Mouse (Mus musculus) lung, postnatal 25 days (tissue): ENCODE results near the gene Vwa3b.

Experiments
- DNase-seq: peaks from one replicate; pipeline ENCODE4 v3.0.0; 2022; ENCODE audit warnings: low spot score

Gene Vwa3b

DNA sequence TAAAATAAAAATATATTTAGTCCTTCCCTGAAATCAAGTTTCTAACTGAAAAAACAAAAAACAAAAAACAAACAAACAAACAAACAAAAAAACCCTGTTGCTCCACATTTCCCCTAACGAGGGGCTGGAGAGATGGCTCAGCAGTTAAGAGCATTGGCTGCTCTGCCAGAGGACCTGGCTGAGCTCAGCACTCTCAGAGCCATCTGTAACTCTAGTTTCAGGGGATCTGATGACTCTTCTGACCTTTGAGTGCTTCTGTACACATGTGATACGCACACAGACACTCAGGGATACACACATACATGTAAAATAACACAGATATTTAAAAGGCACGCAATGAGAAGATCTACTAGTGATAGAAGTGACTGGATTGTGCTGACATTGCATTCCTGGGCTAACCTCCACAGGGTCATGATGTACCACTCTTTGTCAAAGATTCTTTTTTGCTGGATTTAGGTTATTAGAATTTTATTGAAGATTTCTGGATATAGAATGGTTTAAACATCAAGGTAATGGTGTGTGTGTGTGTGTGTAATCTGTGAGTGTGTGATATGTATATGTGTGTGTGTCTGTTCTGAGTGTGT lies 14.7 kb upstream of the Vwa3b start:
- DNase-seq = no peak

- DNase-seq = no peak
These were observed 13.4 kb upstream of the Vwa3b start for GRCm38 (mm10) chr1:37013006-37013405.

- peak; percentile 14 for DNase-seq
These were observed 12.7 kb upstream of the Vwa3b start for GRCm38 (mm10) chr1:37013687-37014086.

- no peak for DNase-seq
These were observed 7.4 kb upstream of the Vwa3b start for GRCm38 (mm10) chr1:37019017-37019416.

- no peak for DNase-seq
These were observed 3.7 kb upstream of the Vwa3b start for GRCm38 (mm10) chr1:37022704-37023103.

- DNase-seq = no peak
These were observed 1.7 kb upstream of the Vwa3b start for GRCm38 (mm10) chr1:37024736-37025135.

DNA sequence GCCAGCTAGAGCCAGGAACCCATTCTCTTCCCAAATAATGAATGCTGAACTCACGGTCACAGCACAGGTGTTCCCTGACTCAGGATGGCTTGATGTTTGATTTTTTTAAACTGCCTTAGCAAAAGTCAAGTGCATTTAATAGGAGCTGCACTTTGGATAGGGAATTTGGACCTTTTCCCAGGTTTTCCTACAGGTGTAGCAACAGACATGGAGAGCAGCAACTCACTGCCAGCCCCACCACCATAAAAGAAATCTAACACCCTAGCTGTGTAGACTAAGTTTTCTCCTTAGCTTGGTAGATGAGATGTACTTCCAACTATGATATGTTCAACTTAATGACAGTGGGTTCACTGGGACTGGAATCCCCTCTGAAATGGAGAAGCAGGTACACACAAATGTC lies 1.0 kb upstream of the Vwa3b start:
- DNase-seq = no peak

DNA sequence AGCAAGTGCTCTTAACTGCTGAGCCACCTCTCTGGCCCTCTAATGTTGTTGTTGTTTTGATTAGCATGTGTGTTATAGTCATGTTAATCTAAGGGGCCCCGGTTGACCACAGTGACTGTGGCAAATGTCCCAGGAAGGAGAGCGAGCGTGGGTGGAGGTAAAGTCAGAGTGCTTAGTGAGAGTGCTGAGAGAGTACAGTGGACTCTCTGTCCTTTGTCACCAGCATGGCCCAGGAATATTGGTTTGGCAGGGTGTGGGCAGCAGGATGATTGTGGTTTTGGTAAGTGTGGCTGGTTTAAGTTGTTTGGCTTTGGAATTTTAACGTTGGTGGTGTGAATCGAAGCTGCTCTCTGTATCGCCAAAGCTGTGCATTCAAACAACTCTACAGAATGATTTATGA lies 470 bp downstream of the Vwa3b start:
- no peak for DNase-seq

GRCm38 (mm10) chr1:37028439-37029153 lies 2.2 kb downstream of the Vwa3b start:
- DNase-seq = no peak

- DNase-seq = peak; percentile 39
These were observed 2.9 kb downstream of the Vwa3b start for GRCm38 (mm10) chr1:37029154-37029907.

GRCm38 (mm10) chr1:37029942-37030341 lies 3.5 kb downstream of the Vwa3b start:
- DNase-seq = no peak

DNA sequence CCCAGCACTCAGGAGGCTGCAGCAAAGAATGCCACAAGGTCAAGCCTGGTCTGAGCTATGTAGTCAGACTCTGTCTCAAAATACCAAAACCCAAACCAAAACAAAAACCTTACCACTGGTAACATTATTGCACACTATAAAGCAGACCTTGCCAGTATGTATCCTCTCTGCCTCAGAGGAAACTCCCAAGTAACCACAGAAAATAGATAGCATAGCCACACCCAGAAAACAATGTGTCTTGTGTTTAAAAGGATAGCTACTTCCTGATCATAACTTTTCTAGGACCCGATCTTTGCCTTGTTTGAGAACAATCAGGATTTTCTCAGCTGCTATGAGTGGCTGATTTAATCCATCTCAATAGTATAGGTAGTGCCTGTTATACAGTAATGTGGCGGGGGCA lies 4.3 kb downstream of the Vwa3b start:
- DNase-seq = no peak

GRCm38 (mm10) chr1:37035879-37036278 lies 9.5 kb downstream of the Vwa3b start:
- DNase-seq = no peak

GRCm38 (mm10) chr1:37041126-37041525 lies 14.7 kb downstream of the Vwa3b start:
- DNase-seq = peak; percentile 23

DNA sequence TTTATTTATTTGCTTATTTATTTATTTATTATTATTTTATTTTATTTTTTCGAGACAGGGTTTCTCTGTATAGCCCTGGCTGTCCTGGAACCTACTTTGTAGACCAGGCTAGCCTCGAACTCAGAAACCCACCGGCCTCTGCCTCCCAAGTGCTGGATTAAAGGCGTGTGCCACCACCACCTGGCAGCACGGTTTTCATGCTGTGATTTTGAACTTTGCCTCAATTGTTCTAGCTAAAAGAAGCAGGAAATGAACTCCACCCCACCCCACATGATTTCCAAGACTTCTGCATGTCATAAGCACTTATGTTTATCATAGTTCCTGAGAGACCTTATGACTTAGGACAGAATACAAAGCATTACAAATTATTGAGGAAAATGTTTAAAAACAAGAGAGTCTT lies 15.5 kb downstream of the Vwa3b start:
- no peak for DNase-seq

GRCm38 (mm10) chr1:37042769-37043168 lies 16.4 kb downstream of the Vwa3b start:
- no peak for DNase-seq

DNA sequence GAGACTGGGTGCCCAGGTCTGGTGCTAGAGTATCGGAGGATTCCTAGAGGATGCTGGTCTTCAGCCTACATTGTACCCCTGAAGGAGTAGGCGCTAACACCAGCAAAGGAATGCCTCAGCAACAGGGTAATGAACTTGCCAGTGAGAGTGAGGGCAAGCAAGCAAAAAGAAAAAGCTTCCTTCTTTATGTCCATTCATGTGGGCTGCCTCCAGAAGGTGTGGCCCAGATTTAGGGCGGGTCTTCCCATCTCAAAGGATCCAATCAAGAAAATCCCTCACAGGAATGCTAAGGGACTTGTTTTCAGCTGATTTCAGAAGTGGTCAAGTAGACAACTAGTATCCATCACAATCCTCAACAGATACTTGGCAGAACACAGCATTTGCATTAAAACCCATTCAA lies 16.8 kb downstream of the Vwa3b start:
- DNase-seq = no peak

DNA sequence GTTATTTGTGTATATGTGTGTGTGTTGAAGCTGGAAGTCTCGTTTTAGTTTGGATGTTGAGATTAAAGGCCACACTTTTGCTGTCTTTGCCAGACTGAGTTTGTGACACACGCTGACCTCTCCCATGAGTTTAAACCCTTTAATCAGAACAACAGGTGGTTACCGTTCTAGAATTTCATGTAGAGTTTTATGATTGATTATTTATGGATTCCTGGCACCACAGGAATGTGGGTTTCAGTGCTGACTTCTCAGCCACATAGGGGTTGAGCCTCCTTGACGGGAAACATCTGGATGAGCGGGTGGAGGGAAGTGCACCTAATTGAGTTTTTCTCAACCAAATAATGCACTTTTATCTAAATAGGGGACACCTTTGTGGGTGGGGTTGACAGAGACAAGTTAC lies 19.1 kb downstream of the Vwa3b start:
- DNase-seq = no peak

GRCm38 (mm10) chr1:37049159-37049558 lies 22.8 kb downstream of the Vwa3b start:
- no peak for DNase-seq

GRCm38 (mm10) chr1:37053691-37054090 lies 27.3 kb downstream of the Vwa3b start:
- no peak for DNase-seq

GRCm38 (mm10) chr1:37056831-37057561 lies 30.6 kb downstream of the Vwa3b start:
- peak; percentile 23 for DNase-seq

- DNase-seq = no peak
These were observed 34.5 kb downstream of the Vwa3b start for GRCm38 (mm10) chr1:37060856-37061255.

GRCm38 (mm10) chr1:37063053-37063452 lies 36.7 kb downstream of the Vwa3b start:
- no peak for DNase-seq
